Mouse (Mus musculus) liver, postnatal 0 days (tissue): ENCODE measurements at regions not wholly inside any gene's neighbourhood (a gene's known extent, or its start where the extent isn't known, plus 50 kb on each side); places are given as distances from the start of the nearest gene placed in this dataset.

Experiments used
- CTCF ChIP-seq: sonication (generic); IDR thresholded peaks from 2 replicates; pipeline ENCODE4 v1.5.1; 2016; ENCODE audit warnings: antibody characterized with exemption, low read depth
- EP300 ChIP-seq: IDR thresholded peaks from 2 replicates; pipeline ENCODE4 v1.6.1; 2016; ENCODE audit warnings: antibody characterized with exemption, low read depth, mild to moderate bottlenecking

- TF ChIP-seq CTCF (no peak), EP300 (no peak)
These were observed 145.5 kb downstream of the Tbc1d30 start for GRCm38 (mm10) chr10:121205551-121205950.
